Mouse (Mus musculus) left cerebral cortex, adult 8-10 months (tissue): ENCODE results near the gene Gnao1. TPM values are rescaled to one million over a fixed set of nuclear protein-coding genes. Genes with fewer than 3 reads are reported as not detected.

Experiments used
- DNase-seq, 2 experiments: peaks; one replicate each; pipeline ENCODE4 v3.0.0; 2022; ENCODE audit warnings: low spot score in 2 of 2
- microRNA-seq, 2 experiments: library from miRNA; unstranded; fragments of <30 nt; microRNA quantifications; one replicate each; pipeline ENCODE4 v1.2.0; 2022
- total RNA-seq, 4 experiments: library from RNA; stranded (reverse); gene quantifications; 2 replicates each; pipeline ENCODE4 v1.2.4; 2022

Gnao1 gene
- total RNA-seq, 4 experiments from 2014 or later = 673 to 703 (median 694) TPM

DNA sequence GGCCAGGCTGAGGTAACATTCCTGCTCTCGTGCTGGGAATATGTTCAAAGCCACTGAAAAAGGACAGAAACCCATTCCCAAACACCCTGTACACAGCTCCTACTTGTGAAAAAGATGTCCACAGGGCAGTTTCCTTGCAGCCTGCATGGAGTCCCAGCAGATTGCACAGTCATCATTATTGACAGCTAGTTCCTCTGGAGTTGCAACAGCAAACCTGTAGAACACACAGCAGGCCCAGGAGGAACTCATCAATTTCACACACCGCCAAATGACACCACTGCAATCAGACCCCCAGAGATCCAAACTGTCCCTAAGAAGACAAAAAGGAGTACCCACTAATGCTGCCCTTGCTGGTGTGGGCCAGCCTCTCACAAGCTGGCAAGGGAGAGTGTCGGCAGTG, 175.0 kb downstream of the Gnao1 start:
- DNase-seq = no peak

DNA sequence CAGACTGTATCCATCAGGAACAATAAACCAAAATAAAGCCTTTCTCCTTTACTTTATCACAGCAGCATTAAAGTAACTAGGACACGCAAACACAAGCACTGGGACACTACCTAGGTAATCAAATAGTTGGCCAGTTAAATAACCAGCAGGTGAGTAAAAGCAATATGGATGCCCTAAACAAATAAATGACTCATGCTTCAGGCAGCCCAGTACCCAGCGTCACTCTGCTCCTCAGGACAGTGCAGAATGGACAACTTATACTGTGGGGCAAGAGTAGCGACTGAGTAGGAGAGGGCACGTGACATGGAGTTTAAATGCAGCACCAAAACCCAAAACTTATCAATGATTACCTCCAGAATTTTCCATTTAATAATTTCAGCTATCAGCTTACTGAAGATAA, 180.0 kb downstream of the Gnao1 start:
- no peak for DNase-seq

DNA sequence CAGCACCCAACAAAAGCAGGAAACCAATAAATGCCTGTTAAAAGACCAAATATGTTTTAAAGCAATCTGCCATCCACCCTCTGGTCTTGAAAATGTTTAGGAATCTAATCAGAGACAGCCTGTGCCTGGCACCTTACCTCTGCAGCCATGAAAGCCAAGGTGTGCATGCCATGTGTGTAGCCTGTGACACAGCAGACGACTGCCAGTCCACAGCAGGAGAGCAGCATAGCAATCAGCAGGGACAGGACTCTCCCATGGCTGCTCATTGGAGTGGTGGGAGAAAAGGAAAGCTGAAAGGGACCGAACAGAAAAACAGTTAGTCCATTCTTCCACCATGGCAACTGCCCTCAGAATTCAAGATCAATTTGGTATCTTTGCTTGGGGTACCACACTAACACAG, 189.2 kb downstream of the Gnao1 start:
- no peak for DNase-seq

DNA sequence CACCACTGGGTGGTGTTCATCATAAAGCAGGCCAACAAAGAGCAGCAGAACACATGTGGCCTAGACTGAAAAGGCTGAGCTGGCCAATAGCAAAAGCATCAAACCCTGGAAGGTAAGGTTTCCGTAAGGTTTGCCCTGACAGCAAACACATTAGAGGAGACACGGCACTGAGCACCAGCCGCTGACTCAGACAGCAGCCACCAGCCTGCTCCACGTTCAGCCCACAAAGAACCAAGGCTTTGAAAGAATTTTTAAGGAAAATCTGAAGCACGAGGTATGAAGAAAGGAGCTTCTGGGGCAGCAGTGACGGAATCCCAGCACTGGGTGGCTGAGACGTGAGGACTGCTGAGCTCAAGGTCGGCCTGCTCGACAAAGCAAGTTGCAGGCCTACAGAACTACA, 194.4 kb downstream of the Gnao1 start:
- DNase-seq = no peak

DNA sequence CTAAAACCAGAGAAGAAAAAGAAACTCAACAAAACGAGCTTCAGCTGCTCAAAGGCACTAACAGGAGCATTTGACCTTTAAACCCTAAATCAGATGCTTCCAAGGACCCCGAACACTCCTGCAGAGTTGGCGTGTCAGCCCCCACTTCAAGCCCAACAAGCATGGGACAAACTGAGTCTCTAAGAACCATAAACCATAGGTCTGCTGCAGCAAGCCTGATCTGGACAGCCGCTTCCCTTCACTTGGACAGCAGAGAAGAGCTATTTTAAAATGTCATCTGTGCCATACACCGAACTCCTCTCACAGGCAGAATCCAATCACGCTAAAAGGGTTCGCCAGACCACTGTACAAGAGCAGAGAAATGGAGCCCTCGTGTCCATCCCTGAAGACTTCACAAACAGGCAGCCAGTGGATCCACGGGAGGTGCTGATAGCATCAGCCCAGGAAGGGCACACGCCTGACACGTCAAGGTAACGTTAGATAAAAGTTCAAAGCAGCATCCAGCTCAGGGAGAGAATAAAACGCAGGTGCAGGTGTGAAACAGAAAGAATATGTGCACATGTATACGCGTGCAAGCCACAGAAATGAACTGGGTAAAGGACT, 199.6 kb downstream of the Gnao1 start:
- DNase-seq = no peak

DNA sequence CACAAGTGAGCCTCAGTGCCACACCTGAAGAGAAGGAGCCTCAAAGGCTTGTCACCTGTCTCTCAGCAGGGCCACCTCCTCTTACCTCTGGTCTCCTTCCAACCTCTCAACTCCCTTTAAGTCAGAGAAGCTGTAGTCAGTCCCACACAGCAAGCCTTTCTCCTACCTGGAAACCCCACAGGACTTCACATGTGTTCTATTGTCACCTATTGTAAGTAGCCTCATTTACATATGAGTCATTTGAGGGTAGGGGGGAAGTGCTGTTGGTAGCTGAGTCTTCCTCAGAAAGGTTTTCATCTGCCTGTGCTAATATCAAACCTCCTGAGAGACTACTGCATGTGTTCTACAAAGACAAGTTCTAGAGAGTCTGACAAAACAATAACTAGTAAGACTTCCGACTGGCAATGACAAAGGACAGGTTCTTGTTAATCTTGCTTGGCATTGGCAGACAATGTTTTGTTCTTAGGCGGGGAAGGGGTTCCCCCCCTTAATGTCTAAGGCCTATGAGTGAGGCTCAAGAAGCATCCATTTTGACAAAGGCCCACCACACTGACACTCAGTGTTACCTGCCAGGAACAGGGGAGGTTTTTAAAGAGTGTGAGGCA, 200.4 kb downstream of the Gnao1 start:
- no peak for DNase-seq

DNA sequence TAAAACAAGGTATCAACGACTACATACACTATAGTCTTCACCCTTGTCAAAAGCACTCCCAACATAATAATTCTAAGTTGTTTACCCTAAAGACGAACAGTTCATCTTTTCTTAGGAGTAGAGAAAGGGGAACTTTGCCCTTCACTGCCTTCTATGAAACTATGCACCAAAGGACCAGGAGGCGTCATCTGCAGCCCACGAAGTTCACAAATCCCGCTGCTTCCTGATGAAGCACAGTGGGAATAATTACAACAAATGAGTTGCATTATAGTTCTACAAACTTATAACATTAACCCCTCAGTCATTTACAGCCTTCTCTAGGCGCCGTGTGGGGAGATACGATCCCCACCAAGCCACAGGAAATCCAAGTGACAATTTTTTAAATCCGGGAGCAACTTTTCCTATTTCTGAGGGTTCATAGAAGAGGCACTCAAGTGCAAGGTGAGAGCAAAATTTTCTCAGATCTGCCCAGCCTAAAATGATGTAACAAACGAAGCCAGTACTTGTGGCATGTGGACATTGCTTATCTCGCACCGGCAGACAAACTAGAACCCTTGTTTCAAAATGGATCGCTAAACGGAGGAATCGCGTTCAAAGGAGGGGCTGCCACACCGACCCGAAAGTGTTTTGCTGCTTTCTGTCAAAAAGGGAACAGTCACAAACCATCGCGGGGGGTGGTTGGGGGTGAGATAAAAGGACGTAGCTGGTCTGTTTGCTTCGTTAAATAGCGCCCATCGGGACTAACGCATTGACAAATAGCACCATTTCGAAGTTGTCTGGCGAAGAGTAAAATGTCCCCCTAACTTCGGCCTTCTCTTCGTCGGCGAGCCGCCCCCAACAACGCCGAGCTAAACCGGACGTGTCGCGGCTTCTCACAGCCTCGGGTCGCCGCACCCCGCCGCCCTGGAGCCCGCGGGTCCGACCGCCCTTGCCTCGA, 201.6 kb downstream of the Gnao1 start:
- DNase-seq = peak in 1 of 2 experiments; percentile 25

DNA sequence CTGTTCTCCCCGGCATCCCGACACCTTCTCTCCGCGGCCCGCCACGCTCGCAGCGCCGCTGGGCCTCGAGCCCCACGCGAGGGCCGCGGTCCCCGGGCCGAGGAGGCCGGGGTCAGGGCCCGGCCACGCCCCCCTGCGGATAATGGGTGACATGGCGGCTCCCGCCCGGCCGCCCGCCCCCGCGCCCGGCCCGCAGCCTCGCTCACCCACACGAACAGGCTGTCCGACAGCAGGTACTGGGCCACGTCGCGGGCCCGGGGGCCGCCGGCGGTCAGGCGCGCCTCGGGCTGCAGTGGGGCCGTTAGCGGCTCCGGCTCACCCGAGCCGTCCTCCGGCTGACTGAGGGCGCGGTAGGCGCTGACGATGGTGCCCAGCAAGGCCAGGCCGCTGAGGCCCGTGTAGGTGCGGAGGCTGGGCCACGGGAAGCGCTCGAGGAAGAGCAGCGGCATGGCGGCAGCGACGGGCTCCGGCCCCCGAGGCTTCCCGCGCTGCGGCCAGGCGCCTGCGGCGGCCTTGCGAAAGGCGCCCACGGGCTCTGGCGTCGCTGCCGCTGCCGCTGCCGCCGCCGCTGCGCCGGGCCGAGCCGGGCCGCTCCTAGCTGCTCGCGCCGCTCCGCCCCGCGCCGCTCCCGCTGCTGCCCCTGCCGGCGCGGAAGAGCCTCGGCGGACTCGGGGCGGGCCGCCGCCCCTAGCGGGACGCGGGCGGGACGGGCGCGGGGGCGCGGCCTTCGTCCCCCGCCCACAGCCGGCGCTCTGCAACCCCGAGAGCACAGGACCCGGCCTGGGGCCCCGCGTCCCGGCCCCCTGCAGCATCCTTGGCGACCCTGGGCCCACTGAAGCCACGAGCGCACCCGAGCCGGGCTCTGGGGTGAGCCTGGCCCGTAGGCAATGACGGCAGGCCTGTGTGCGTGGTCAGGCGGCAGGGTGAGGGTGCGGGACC, 202.5 kb downstream of the Gnao1 start, which contains the start of gene Amfr:
Gene Amfr, minus strand, starts transcription at position 830 of the 939 bp plus-strand sequence.
- DNase-seq = peak; percentile 30 to 39

DNA sequence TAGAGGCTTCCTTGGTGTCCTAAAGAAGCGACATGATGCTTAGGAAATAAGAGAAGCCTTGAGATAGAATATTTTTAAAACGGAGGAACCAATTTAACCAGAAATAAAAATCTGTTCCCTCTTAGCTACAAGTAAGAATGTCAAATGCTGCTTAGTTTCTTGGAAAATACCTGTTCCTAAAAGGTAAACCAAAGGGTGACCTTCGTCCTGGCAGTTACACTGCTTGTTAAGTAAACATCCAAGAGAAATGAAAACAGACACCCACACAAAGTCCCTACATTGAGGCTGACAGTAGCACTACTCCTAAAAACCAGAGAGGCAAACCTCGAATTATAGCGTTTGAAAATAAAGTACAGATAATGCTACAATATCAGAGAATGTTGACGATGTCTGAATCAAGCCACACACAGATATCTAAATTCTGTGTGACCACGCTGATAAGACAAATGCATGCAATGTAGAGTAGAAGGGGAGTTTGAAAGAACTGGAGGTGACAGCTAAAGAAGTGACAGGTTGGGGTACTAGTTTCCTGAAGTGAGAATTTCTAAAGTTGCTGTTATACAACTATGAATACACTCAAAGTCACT, 203.4 kb downstream of the Gnao1 start:
- no peak for DNase-seq

Small RNA genes lying within 50 kb of the gene (microRNA-seq; reads per million reads assigned to microRNA genes)
- 0 reads per million in 2 experiments for gene Gm24159

Other genes starting within 250 kb of the Gnao1 start
- 100 to 1,000 TPM; 128 to 132 (median 131) TPM for gene Amfr, start 202.9 kb downstream of the Gnao1 start, total RNA-seq
- 10 to 100 TPM; 42.5 to 50.6 (median 47.7) TPM for gene Nudt21, start 227.1 kb downstream of the Gnao1 start, total RNA-seq
- 100 to 1,000 TPM in 1 of 4 experiments, 10 to 100 TPM in 3; 97.3 to 111 (median 99.2) TPM for gene Ogfod1, start 227.2 kb downstream of the Gnao1 start, total RNA-seq